Mouse (Mus musculus): Measurements from ENCODE around the gene Uri1. TPM values are rescaled to one million over a fixed set of nuclear protein-coding genes. Genes with fewer than 3 reads are reported as not detected.

The Uri1 gene
- 57.4 TPM for polyA plus RNA-seq (2014; fragmentation: Illumina TruSeq; extraction: RNeasy Lipid Tissue Mini Kit (QIAGEN cat#74804); ENCODE audit: low replicate concordance)

GRCm38 (mm10) chr7:38023451-38023850 is at the start of gene Uri1:
Gene Uri1 (minus strand): TSS chr7:38023551.

Other genes starting within 250 kb of the Uri1 start
- 0.63 TPM for gene Zfp536, start 249.9 kb downstream of the Uri1 start, polyA plus RNA-seq (2014; fragmentation: Illumina TruSeq; extraction: RNeasy Lipid Tissue Mini Kit (QIAGEN cat#74804); ENCODE audit: low replicate concordance)
- gene Ccne1, start 84.0 kb upstream of the Uri1 start, polyA plus RNA-seq (2014; fragmentation: Illumina TruSeq; extraction: RNeasy Lipid Tissue Mini Kit (QIAGEN cat#74804); ENCODE audit: low replicate concordance) = 1.5 TPM
- 40.3 TPM for gene 1600014C10Rik, start 159.7 kb upstream of the Uri1 start, polyA plus RNA-seq (2014; fragmentation: Illumina TruSeq; extraction: RNeasy Lipid Tissue Mini Kit (QIAGEN cat#74804); ENCODE audit: low replicate concordance)
- 0.97 TPM for gene Plekhf1, start 204.5 kb upstream of the Uri1 start, polyA plus RNA-seq (2014; fragmentation: Illumina TruSeq; extraction: RNeasy Lipid Tissue Mini Kit (QIAGEN cat#74804); ENCODE audit: low replicate concordance)
- gene Pop4, start 247.9 kb upstream of the Uri1 start, polyA plus RNA-seq (2014; fragmentation: Illumina TruSeq; extraction: RNeasy Lipid Tissue Mini Kit (QIAGEN cat#74804); ENCODE audit: low replicate concordance) = 18.2 TPM

All from small intestine, adult 10 weeks (tissue).